Mouse (Mus musculus) neural tube, embryonic 11.5 days (tissue): Measurements from ENCODE around the gene Mid1. TPM values are rescaled to one million over a fixed set of nuclear protein-coding genes. Genes with fewer than 3 reads are reported as not detected.
"Not testable (repeated sequence)": the region's sequence is repeated elsewhere in the genome, so short reads cannot be mapped to it uniquely, and the experiment has no call there.

Experiments
- ATAC-seq: fragments of 200-750 bp; cut with Nextera tagmentation; 2 replicates; pipeline ENCODE4 v1.8.0; 2017; ENCODE audit warnings: moderate number of reproducible peaks, mild to moderate bottlenecking, moderate TSS enrichment, moderate library complexity; ENCODE audit not compliant: insufficient read depth, low FRiP score, low TSS enrichment
- DNase-seq: peaks from one replicate; pipeline ENCODE4 v3.0.0-alpha.2; 2015; ENCODE audit warnings: low spot score
- H3K27ac ChIP-seq: fragments of 300-500 bp; sonication (generic); 2 replicates; pipeline ENCODE4 v1.5.1; 2014; ENCODE audit warnings: low read depth, mild to moderate bottlenecking, low read length
- H3K27me3 ChIP-seq: fragments of 300-500 bp; sonication (generic); 2 replicates; pipeline ENCODE4 v1.6.1; 2014; ENCODE audit warnings: mild to moderate bottlenecking, low read length, mixed read lengths; ENCODE audit not compliant: control insufficient read depth, insufficient read depth
- H3K36me3 ChIP-seq: fragments of 300-500 bp; sonication (generic); 2 replicates; pipeline ENCODE4 v1.6.1; 2014; ENCODE audit warnings: mild to moderate bottlenecking, low read length, moderate library complexity, mixed read lengths; ENCODE audit not compliant: control insufficient read depth, insufficient read depth
- H3K4me1 ChIP-seq: fragments of 300-500 bp; sonication (generic); 2 replicates; pipeline ENCODE4 v1.6.1; 2014; ENCODE audit warnings: low read length, mixed read lengths; ENCODE audit not compliant: control insufficient read depth, insufficient read depth
- H3K4me2 ChIP-seq: fragments of 300-500 bp; sonication (generic); 2 replicates; pipeline ENCODE4 v1.6.1; 2014; ENCODE audit warnings: low read depth, mild to moderate bottlenecking, moderate library complexity
- H3K4me3 ChIP-seq: fragments of 300-500 bp; sonication (generic); 2 replicates; pipeline ENCODE4 v1.5.1; 2014; ENCODE audit warnings: low read depth, low read length
- H3K9ac ChIP-seq: fragments of 300-500 bp; sonication (generic); 2 replicates; pipeline ENCODE4 v1.6.1; 2014; ENCODE audit warnings: mild to moderate bottlenecking, low read length
- H3K9me3 ChIP-seq: fragments of 300-500 bp; sonication (generic); 2 replicates; pipeline ENCODE4 v1.6.1; 2016; ENCODE audit warnings: low read length; ENCODE audit not compliant: control insufficient read depth
- WGBS: fragments of 180-500 bp; shearing (Covaris S2); extraction: QIAGEN DNeasy Blood & Tissue Kit; methylation state at CpG from one replicate; pipeline ENCODE4 v1.1.7; 2014; 5-methylcytosine and 5-hydroxymethylcytosine counted together
- polyA plus RNA-seq: library from polyadenylated mRNA; unstranded; fragments of >200 nt; fragmentation: Nextera tagmentation; extraction: Ambion mirVana; gene quantifications from 2 replicates; pipeline ENCODE4 v1.2.1, GENCODE M21; 2014

Mid1 gene
- polyA plus RNA-seq, 1 experiment from 2014 or later, result 9.9 TPM

DNA sequence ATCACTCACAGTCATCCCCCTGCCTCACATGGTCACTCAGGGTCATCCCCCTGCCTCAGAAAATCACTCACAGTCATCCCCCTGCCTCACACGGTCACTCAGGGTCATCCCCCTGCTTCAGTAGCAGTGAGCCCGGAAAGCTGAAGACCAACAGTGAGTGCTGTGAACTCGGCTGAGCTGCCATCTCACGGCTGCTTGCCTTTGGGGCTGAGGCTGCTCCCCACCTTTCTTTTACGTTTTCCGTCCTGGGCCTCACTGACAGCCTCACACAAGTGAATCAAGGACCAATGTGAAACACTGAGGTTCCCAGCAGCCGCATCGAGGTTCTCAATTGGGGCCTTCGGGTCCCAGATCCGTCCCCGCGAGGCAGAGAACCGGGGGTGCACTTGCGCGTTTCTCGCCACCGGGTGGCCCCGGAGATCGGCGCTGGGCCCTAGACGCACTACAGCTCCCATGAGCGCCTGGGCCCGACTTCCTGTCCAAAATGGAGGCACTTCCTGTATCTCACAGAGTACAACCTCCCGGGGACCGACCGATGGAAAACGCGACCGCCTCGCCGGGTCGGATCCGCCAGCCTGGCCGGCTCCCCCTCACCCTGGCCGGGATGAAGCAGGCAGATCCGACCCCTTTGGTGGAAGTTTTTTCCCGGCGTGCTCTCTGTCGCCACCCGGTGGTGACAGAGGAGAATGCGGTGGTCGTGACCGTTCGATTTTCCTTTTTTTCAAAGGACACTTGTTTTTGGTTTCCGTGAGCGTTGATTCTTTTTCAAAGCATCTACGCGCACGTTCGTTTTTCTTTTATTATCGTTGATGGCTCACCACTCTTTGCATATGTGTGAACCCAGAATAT lies 301.7 kb downstream of the Mid1 start:
- H3K27me3 ChIP-seq, H3K4me1 ChIP-seq, H3K27ac ChIP-seq, H3K9ac ChIP-seq: not testable (repeated sequence)
- ATAC-seq (peak; percentile 90), DNase-seq (peak; percentile 53)
- peaks cover 41% of the 10 kb centered on the region for H3K36me3 ChIP-seq
- peaks cover 43% of the 10 kb centered on the region for H3K9me3 ChIP-seq
- peak overlapping the region; percentile 7 for H3K4me2 ChIP-seq
- H3K4me3 ChIP-seq, result 0 out of 2 replicates have a peak overlapping the region, but pooled peaks have one; percentile 5
- WGBS, result 52% methylated on average over 48 of the region's 51 CpGs

DNA sequence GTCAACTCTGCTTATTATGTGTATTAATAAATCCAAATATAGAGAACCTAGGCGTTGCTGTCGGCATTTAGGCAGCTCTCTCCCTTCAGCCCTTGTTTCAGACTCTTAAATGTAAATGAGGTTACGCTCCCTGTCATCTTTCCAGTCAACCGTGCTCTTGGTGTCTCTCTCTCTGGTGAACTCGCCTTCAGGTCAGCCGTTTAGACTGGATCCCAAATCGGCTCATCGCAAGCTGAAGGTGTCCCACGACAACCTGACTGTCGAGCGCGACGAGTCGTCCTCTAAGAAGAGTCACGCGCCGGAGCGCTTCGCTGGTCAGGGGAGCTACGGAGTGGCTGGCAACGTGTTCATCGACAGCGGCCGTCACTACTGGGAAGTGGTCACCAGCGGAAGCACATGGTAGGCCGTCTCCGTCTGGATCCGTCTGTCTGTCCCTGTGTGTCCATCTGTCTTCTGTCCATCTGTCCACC lies 302.4 kb downstream of the Mid1 start:
- H3K9me3 ChIP-seq, result peaks cover 41% of the 10 kb centered on the region
- WGBS, result 86% methylated on average over 28 of the region's 28 CpGs
- H3K9ac ChIP-seq, DNase-seq, H3K4me2 ChIP-seq, H3K27me3 ChIP-seq, H3K4me3 ChIP-seq, H3K4me1 ChIP-seq, H3K27ac ChIP-seq: not testable (repeated sequence)
- H3K36me3 ChIP-seq, result peaks cover 37% of the 10 kb centered on the region
- peak; percentile 10 for ATAC-seq

DNA sequence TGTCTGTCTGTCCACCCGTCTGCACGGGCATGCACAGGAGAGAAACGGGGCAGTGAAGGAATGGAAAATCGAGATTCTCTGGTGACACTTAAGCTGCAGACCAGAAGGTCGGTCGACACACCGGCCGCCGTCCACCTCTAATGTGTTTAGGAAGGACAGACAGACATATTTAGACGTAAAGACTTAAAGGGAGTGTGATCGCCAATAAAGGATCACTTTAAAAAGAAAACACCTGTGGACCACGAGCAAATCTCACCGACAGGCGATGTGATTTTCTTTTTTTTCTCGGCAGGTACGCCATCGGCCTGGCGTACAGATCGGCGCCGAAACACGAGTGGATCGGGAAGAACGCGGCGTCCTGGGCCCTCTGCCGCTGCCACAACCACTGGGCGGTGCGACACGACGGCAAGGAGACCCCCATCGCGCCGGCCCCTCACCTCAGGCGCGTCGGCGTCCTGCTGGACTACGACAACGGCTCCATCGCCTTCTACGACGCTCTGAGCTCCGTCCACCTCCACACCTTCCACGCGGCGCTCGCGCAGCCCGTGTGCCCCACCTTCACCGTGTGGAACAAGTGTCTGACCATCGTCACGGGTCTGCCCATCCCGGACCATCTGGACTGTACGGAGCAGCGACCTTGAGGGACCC lies 303.7 kb downstream of the Mid1 start:
- not testable (repeated sequence) for H3K4me1 ChIP-seq, H3K27ac ChIP-seq, H3K27me3 ChIP-seq, H3K9ac ChIP-seq, H3K4me2 ChIP-seq, ATAC-seq, H3K4me3 ChIP-seq
- DNase-seq, result peak; percentile 12
- Histone ChIP-seq H3K9me3 (peaks cover 40% of the 10 kb centered on the region), H3K36me3 (peaks cover 35% of the 10 kb centered on the region)
- 93% methylated on average over 56 of the region's 56 CpGs for WGBS

DNA sequence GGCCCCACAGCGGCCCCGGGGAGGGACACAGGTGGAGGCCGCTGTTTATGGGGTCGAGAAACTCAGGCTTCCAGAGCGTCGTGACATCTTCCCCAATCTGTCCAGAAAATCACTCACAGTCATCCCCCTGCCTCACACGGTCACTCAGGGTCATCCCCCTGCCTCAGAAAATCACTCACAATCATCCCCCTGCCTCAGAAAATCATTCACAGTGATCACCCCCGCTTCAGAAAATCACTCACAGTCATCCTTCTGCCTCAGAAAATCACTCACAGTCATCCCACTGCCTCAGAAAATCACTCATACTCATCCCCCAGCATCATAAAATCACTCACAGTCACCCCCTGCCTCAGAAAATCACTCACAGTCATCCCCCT lies 304.2 kb downstream of the Mid1 start:
- WGBS, result 84% methylated on average over 8 of the region's 8 CpGs

DNA sequence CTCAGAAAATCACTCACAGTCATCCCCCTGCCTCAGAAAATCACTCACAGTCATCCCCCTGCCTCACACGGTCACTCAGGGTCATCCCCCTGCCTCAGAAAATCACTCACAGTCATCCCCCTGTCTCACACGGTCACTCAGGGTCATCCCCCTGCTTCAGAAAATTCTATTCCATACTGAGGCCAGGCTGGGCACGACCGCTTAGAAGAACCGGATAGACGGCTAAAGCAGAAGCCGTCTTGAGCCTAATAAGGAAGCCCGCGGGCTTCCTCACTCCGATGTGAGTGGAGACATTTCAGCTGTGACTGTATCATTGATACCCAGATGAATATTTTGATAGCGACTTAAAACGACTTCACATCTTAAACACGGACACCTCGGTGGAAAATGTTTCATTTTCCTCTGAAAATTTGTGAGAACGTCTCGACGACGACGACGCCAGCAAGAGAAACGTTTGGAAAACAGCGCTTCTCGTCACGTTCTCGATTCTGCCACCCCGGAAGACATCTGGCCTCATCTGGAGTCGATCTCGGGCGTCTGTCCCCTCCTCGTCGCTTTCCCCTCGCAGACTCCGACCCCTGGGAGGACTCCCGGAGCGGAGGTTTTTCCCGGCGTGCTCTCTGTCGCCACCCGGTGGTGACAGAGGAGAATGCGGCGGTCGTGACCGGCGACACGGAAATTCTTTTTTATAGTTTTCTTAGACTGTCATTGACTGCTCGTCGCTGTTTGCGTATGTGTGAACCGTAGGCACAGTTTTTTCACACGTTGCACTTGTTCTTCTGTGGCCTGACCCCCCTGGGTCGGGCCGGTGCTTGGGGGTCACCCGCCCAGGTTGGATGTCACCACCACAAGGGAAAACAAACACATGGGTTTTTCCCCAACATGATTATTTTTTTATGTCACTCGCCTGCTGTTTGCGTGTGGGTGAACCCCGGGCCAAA lies 305.0 kb downstream of the Mid1 start:
- H3K27me3 ChIP-seq, H3K4me2 ChIP-seq, H3K27ac ChIP-seq, ATAC-seq, H3K4me3 ChIP-seq, H3K9ac ChIP-seq, H3K4me1 ChIP-seq: not testable (repeated sequence)
- Histone ChIP-seq H3K9me3 (peaks cover 45% of the 10 kb centered on the region), H3K36me3 (peaks cover 34% of the 10 kb centered on the region)
- peak; percentile 38 for DNase-seq
- WGBS, result 76% methylated on average over 56 of the region's 56 CpGs

More for the DNA sequence above, 304.2 kb downstream of the Mid1 start:
- not testable (repeated sequence) for H3K4me2 ChIP-seq, H3K9ac ChIP-seq, ATAC-seq, H3K27ac ChIP-seq, H3K4me3 ChIP-seq, H3K4me1 ChIP-seq, H3K27me3 ChIP-seq
- H3K36me3 ChIP-seq, result peaks cover 33% of the 10 kb centered on the region
- H3K9me3 ChIP-seq, result peaks cover 40% of the 10 kb centered on the region
- peak; percentile 37 for DNase-seq

DNA sequence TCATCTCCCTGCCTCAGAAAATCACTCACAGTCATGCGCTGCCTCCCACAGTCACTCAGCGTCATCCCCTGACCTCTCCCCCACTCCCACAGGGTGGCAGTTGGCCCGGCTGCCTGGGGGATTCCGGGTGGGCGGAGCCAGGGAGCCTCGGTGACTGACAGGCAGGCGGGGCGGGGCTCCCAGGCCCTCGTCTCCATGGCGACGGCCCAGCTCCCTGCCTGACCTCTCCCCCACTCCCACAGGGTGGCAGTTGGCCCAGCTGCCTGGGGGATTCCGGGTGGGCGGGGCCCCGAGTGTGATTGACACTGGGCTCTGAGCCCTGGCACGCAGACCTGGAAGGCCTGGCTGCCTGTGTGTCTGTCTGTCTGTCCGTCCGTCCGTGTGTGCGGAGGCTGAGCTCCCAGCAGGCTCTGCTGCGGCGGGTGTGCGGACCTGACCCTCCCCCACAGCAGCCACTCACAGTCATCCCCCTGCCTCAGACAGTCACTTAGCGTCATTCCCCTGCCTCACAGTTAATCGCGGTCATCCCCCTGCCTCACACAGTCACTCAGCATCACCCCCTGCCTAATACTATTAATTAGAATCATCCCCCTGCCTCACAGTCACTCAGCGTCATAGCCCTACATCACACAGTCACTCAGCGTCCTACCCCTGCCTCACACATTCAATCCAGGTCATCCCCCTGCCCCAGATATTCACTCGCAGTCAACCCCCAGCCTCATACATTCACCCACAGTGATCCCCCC lies 306.3 kb downstream of the Mid1 start:
- Histone ChIP-seq H3K36me3 (peaks cover 30% of the 10 kb centered on the region), H3K9me3 (peaks cover 42% of the 10 kb centered on the region)
- not testable (repeated sequence) for H3K27ac ChIP-seq, H3K4me1 ChIP-seq, H3K4me2 ChIP-seq, H3K9ac ChIP-seq, H3K4me3 ChIP-seq, H3K27me3 ChIP-seq
- peak; percentile 39 for DNase-seq
- ATAC-seq, result peak; percentile 43
- 16% methylated on average over 17 of the region's 28 CpGs for WGBS

DNA sequence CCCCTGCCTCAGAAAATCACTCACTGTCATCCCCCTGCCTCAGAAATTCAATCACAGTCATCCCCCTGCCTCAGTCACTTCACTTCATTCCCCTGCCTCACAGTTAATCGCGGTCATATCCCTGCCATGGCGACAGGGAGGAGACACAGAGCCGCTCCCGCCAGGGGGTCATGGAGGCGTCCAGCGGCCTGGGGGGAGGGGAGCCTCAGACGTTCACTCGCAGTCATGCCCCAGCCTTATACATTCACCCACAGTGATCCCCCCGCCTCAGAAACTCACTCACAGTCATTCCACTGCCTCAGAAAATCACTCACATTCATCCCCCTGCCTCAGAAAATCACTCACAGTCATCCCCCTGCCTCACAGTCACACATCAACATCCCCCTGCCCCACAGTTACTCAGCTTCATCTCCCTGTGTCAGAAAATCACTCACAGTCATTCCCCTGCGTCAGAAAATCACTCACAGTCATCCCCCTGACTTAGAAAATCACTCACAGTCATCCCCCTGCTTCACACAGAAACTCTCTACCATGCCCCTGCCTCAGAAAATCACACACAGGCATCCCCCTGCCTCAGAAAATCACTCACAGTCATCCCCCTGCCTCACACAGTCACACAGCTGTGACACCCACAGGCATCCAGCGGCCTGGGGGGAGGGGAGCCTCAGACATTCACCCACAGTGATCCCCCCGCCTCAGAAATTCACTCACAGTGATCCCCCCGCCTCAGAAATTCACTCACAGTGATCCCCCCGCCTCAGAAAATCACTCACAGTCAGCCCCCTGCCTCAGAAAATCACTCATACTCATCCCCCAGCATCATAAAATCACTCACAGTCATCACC lies 307.3 kb downstream of the Mid1 start:
- not testable (repeated sequence) for H3K4me3 ChIP-seq, H3K4me1 ChIP-seq, H3K9ac ChIP-seq, H3K27me3 ChIP-seq, H3K27ac ChIP-seq, H3K4me2 ChIP-seq, ATAC-seq
- DNase-seq, result peak; percentile 9
- H3K9me3 ChIP-seq, result peaks cover 36% of the 10 kb centered on the region
- H3K36me3 ChIP-seq, result peaks cover 26% of the 10 kb centered on the region
- WGBS, result 21% methylated on average over 9 of the region's 15 CpGs
